Mouse (Mus musculus): ENCODE data around the gene Susd1.

The Susd1 gene

GRCm38 (mm10) chr4:59338896-59339535 lies 99.4 kb downstream of the Susd1 start:
- no peak for DNase-seq (ENCODE audit: extremely low spot score)

GRCm38 (mm10) chr4:59337533-59337885 lies 100.9 kb downstream of the Susd1 start:
- no peak for DNase-seq (ENCODE audit: extremely low spot score)

GRCm38 (mm10) chr4:59336846-59337532 lies 101.4 kb downstream of the Susd1 start:
- no peak for DNase-seq (ENCODE audit: extremely low spot score)

GRCm38 (mm10) chr4:59336439-59336809 lies 102.0 kb downstream of the Susd1 start:
- no peak for DNase-seq (ENCODE audit: extremely low spot score)

- no peak for DNase-seq (ENCODE audit: extremely low spot score)
These were observed 102.6 kb downstream of the Susd1 start for GRCm38 (mm10) chr4:59335616-59336438.

- no peak for DNase-seq (ENCODE audit: extremely low spot score)
These were observed 103.3 kb downstream of the Susd1 start for GRCm38 (mm10) chr4:59335101-59335500.

GRCm38 (mm10) chr4:59334236-59334635 lies 104.2 kb downstream of the Susd1 start:
- DNase-seq (ENCODE audit: extremely low spot score) = no peak

GRCm38 (mm10) chr4:59333424-59333895 lies 105.0 kb downstream of the Susd1 start:
- DNase-seq (ENCODE audit: extremely low spot score) = no peak

GRCm38 (mm10) chr4:59332691-59333423 lies 105.6 kb downstream of the Susd1 start:
- DNase-seq (ENCODE audit: extremely low spot score) = no peak

GRCm38 (mm10) chr4:59332089-59332488 lies 106.3 kb downstream of the Susd1 start:
- DNase-seq (ENCODE audit: extremely low spot score) = no peak

- DNase-seq (ENCODE audit: extremely low spot score) = no peak
These were observed 106.8 kb downstream of the Susd1 start for GRCm38 (mm10) chr4:59331633-59332032.

- no peak for DNase-seq (ENCODE audit: extremely low spot score)
These were observed 107.3 kb downstream of the Susd1 start for GRCm38 (mm10) chr4:59330961-59331604.

GRCm38 (mm10) chr4:59329461-59330304 lies 108.8 kb downstream of the Susd1 start:
- no peak for DNase-seq (ENCODE audit: extremely low spot score)

GRCm38 (mm10) chr4:59328821-59329220 lies 109.6 kb downstream of the Susd1 start:
- DNase-seq (ENCODE audit: extremely low spot score) = no peak

- DNase-seq (ENCODE audit: extremely low spot score) = no peak
These were observed 110.4 kb downstream of the Susd1 start for GRCm38 (mm10) chr4:59327986-59328385.

- no peak for DNase-seq (ENCODE audit: extremely low spot score)
These were observed 112.2 kb downstream of the Susd1 start for GRCm38 (mm10) chr4:59326031-59326760.

- DNase-seq (ENCODE audit: extremely low spot score) = no peak
These were observed 114.1 kb downstream of the Susd1 start for GRCm38 (mm10) chr4:59324317-59324716.

- no peak for DNase-seq (ENCODE audit: extremely low spot score)
These were observed 115.2 kb downstream of the Susd1 start for GRCm38 (mm10) chr4:59323231-59323651.

- no peak for DNase-seq (ENCODE audit: extremely low spot score)
These were observed 115.7 kb downstream of the Susd1 start for GRCm38 (mm10) chr4:59322733-59323132.

GRCm38 (mm10) chr4:59322056-59322455 lies 116.4 kb downstream of the Susd1 start:
- DNase-seq (ENCODE audit: extremely low spot score) = no peak
